14 mouse cellular contexts compared by ENCODE assay signal in the genomic region with DNA sequence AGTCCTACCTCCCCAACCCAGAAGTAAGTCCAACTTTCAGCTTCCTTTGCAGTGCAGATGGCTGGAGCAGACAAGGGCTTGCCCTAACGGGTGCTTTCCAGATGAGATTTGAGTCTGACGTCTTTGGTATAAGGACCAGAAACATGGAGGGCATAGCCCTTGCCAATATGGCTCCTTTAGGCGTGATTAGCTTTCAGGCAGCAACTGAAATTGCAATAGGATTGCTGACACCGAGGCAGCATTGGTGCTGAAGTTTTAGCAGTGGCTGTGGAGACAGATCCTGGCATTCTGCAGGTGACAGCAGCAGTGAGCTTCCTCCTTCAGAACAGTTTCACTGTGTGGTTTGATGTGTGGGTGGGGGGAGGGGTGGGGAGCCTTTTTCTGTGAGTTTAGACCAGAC. TPM values are rescaled to one million over a fixed set of nuclear protein-coding genes. Genes with fewer than 3 reads are reported as not detected.
A peak's percentile ranks its signal among the peaks of the same experiment; 100 is the strongest.
DNase-seq lines count a peak whose midpoint lies in the region; ATAC-seq and TF ChIP-seq lines count a peak whose summit lies in the region.
"Had no signal": no experiment of that assay in that cellular context is flagged by ENCODE, and none has a peak within 500 bp of the region (broad histone marks: within the 10 kb centered on the region; RNA-seq: fewer than 3 reads in every experiment).

No protein-coding gene starts in this region.

- H3K36me3 ChIP-seq in liver, postnatal 0 days (replicated peaks; ENCODE audit: insufficient read depth, low read length), result no peaks in the 10 kb centered on the region
- no peaks in the 10 kb centered on the region for H3K36me3 ChIP-seq in intestine, postnatal 0 days (ENCODE audit: control insufficient read depth, insufficient read depth)
- H3K36me3 ChIP-seq: neural tube, embryonic 15.5 days had no signal

- no peaks in the 10 kb centered on the region for H3K9me3 ChIP-seq in liver, postnatal 0 days (ENCODE audit: low read length)
- no peaks in the 10 kb centered on the region for H3K9me3 ChIP-seq in intestine, postnatal 0 days (ENCODE audit: control insufficient read depth)
- H3K9me3 ChIP-seq: neural tube, embryonic 15.5 days had no signal

- no peak for TF ChIP-seq CTCF in liver, postnatal 0 days (IDR thresholded peaks at IDR 0.05; ENCODE audit: low read depth)
- no peak for TF ChIP-seq CTCF in intestine, postnatal 0 days (IDR thresholded peaks at IDR 0.05; ENCODE audit: low read depth)

- ATAC-seq in liver, postnatal 0 days, result 0 out of 2 replicates have a peak, but pooled peaks have one; percentile 15
- ATAC-seq in intestine, postnatal 0 days, result no peak
- ATAC-seq: hindbrain, embryonic 16.5 days had no signal

- DNase-seq in CD4-positive helper T cell, adult 2 months (ENCODE audit: low read depth, low spot score), result peak; percentile 78
- peak; percentile 33 for DNase-seq in MEL-GATA-1-ER (ENCODE audit: extremely low read depth, low read depth)
- no peak for DNase-seq in liver, postnatal 0 days
- DNase-seq in thymus, postnatal 0 days (ENCODE audit: low spot score), result peak; percentile 70
- no peak for DNase-seq in cerebellum, postnatal 25 days
- no peak for DNase-seq in gastrocnemius, postnatal 36 days
- DNase-seq: kidney, postnatal 10 days; lung, embryonic 14.5 days; midbrain, embryonic 14.5 days had no signal

- no peaks in the 10 kb centered on the region for H3K4me1 ChIP-seq in liver, postnatal 0 days (ENCODE audit: insufficient read depth)
- no peaks in the 10 kb centered on the region for H3K4me1 ChIP-seq in intestine, postnatal 0 days (replicated peaks; ENCODE audit: control insufficient read depth, insufficient read depth, low read length)
- H3K4me1 ChIP-seq: neural tube, embryonic 15.5 days had no signal

- no peak for TF ChIP-seq EP300 in liver, postnatal 0 days (IDR thresholded peaks at IDR 0.05; ENCODE audit: low read depth)

- WGBS in liver, postnatal 0 days (ENCODE audit: insufficient replicate concordance), result 23% methylated on average over 4 of the region's 4 CpGs
- 68% methylated on average over 4 of the region's 4 CpGs for WGBS in intestine, postnatal 0 days

- 0 out of 2 replicates have a peak overlapping the region, but pooled peaks have one; percentile 32 for H3K4me2 ChIP-seq in liver, postnatal 0 days (ENCODE audit: low read depth, low read length)
- no peak overlapping the region for H3K4me2 ChIP-seq in intestine, postnatal 0 days (replicated peaks; ENCODE audit: low read depth)
- H3K4me2 ChIP-seq: lung, embryonic 14.5 days; neural tube, embryonic 15.5 days had no signal

- no peaks in the 10 kb centered on the region for H3K27me3 ChIP-seq in liver, postnatal 0 days (ENCODE audit: insufficient read depth, low read length)
- no peaks in the 10 kb centered on the region for H3K27me3 ChIP-seq in intestine, postnatal 0 days (replicated peaks; ENCODE audit: control insufficient read depth, insufficient read depth, low read length)
- H3K27me3 ChIP-seq: neural tube, embryonic 15.5 days had no signal

- H3K4me3 ChIP-seq in liver, postnatal 0 days (ENCODE audit: low read depth, low read length), result no peak overlapping the region
- H3K4me3 ChIP-seq in intestine, postnatal 0 days (ENCODE audit: low read depth, low read length), result no peak overlapping the region
- H3K4me3 ChIP-seq: neural tube, embryonic 15.5 days had no signal

- no peak overlapping the region for H3K9ac ChIP-seq in liver, postnatal 0 days (replicated peaks)
- H3K9ac ChIP-seq in intestine, postnatal 0 days (ENCODE audit: low read depth, low read length), result no peak overlapping the region
- H3K9ac ChIP-seq: lung, embryonic 14.5 days; neural tube, embryonic 15.5 days had no signal

- intact Hi-C loops in gastrocnemius, postnatal 36 days (cut with DNase I), result no loop called here

- no peak overlapping the region for H3K27ac ChIP-seq in liver, postnatal 0 days (ENCODE audit: low read depth)
- H3K27ac ChIP-seq in intestine, postnatal 0 days (ENCODE audit: low read depth, low read length), result no peak overlapping the region
- H3K27ac ChIP-seq: neural tube, embryonic 15.5 days had no signal

RNA-seq across cellular contexts. Expression of a gene that starts 49.6 kb away (rescaled TPM):
- polyA plus RNA-seq in liver, postnatal 0 days (2015; fragmentation: Nextera tagmentation; extraction: Ambion mirVana), result 0.33 and 0.65 TPM in 2 replicates
- polyA plus RNA-seq in thymus, postnatal 0 days (2015; fragmentation: Nextera tagmentation; extraction: Ambion mirVana), result 3.7 and 4.0 TPM in 2 replicates
- total RNA-seq in gastrocnemius, postnatal 36 days (2021), result not detected
- polyA plus RNA-seq in intestine, postnatal 0 days (2015; fragmentation: Nextera tagmentation; extraction: Ambion mirVana), result 0.16 and 0.41 TPM in 2 replicates
- total RNA-seq: layer of hippocampus, postnatal 25 days had no signal
- polyA plus RNA-seq: limb, embryonic 11.5 days; neural tube, embryonic 15.5 days had no signal

Comparison
In these comparisons a context has a peak if more than half of its experiments do, and no peak if none do; other contexts are left out.
1. DNase-seq: peak in CD4-positive helper T cell, adult 2 months (single experiment), MEL-GATA-1-ER (single experiment) and thymus, postnatal 0 days (single experiment); none in liver, postnatal 0 days (single experiment), cerebellum, postnatal 25 days (0 of 2) and gastrocnemius, postnatal 36 days (0 of 2).